Mouse (Mus musculus) liver, embryonic 14.5 days (tissue): ENCODE data around the gene Tlk2.

Experiments used
- CTCF ChIP-seq: IDR thresholded peaks from 2 replicates; pipeline ENCODE4 v1.5.1; 2016; ENCODE audit warnings: antibody characterized with exemption, low read depth, control low read depth
- EP300 ChIP-seq: IDR thresholded peaks from 2 replicates; pipeline ENCODE4 v1.6.1; 2016; ENCODE audit warnings: antibody characterized with exemption, low read depth

- no peak for TF ChIP-seq CTCF
- TF ChIP-seq EP300: no peak
Measured at GRCm38 (mm10) chr11:105182461-105182855, 3.9 kb downstream of the Tlk2 start.
